Mouse (Mus musculus) intestine, embryonic 15.5 days (tissue): ENCODE results near the gene Srp54c. TPM values are rescaled to one million over a fixed set of nuclear protein-coding genes. Genes with fewer than 3 reads are reported as not detected.

Experiments used
- polyA plus RNA-seq: library from polyadenylated mRNA; unstranded; fragments of >200 nt; fragmentation: Nextera tagmentation; extraction: Ambion mirVana; gene quantifications from 2 replicates; pipeline ENCODE4 v1.2.1, GENCODE M21; 2015

Srp54c gene
- polyA plus RNA-seq, 1 experiment from 2014 or later = 77.5 TPM

Other genes with a start within 250 kb of the Srp54c start
- gene Gm20403, start 243.6 kb upstream of the Srp54c start, polyA plus RNA-seq = not detected in 2 replicates
- 21.3 and 29.1 TPM in 2 replicates for gene Baz1a, start 215.8 kb upstream of the Srp54c start, polyA plus RNA-seq
- 30.7 and 31.9 TPM in 2 replicates for gene 2700097O09Rik, start 150.1 kb upstream of the Srp54c start, polyA plus RNA-seq
- gene Srp54a, start 149.9 kb upstream of the Srp54c start, polyA plus RNA-seq = 157 and 171 TPM in 2 replicates
- 21.7 and 22.2 TPM in 2 replicates for gene Fam177a, start 105.7 kb upstream of the Srp54c start, polyA plus RNA-seq
- 53.0 and 53.5 TPM in 2 replicates for gene Srp54b, start 75.1 kb upstream of the Srp54c start, polyA plus RNA-seq
- not detected in 2 replicates for gene 1700047I17Rik2, start 30.6 kb upstream of the Srp54c start, polyA plus RNA-seq
- 19.3 and 19.5 TPM in 2 replicates for gene 1110008L16Rik, start 69.4 kb downstream of the Srp54c start, polyA plus RNA-seq
- 10.9 and 11.3 TPM in 2 replicates for gene Ppp2r3c, start 72.8 kb downstream of the Srp54c start, polyA plus RNA-seq
- 413 and 421 TPM in 2 replicates for gene Psma6, start 154.1 kb downstream of the Srp54c start, polyA plus RNA-seq